Mouse (Mus musculus): ENCODE measurements around the gene Ubap1l.
"Not testable (repeated sequence)": the region's sequence is repeated elsewhere in the genome, so short reads cannot be mapped to it uniquely, and the experiment has no call there.

The Ubap1l gene

GRCm38 (mm10) chr9:65360641-65361448, at the start of gene Ubap1l:
TSS of gene Ubap1l (plus strand) at chr9:65361041.
- DNase-seq (ENCODE audit: extremely low spot score, low spot score): no peak

DNA sequence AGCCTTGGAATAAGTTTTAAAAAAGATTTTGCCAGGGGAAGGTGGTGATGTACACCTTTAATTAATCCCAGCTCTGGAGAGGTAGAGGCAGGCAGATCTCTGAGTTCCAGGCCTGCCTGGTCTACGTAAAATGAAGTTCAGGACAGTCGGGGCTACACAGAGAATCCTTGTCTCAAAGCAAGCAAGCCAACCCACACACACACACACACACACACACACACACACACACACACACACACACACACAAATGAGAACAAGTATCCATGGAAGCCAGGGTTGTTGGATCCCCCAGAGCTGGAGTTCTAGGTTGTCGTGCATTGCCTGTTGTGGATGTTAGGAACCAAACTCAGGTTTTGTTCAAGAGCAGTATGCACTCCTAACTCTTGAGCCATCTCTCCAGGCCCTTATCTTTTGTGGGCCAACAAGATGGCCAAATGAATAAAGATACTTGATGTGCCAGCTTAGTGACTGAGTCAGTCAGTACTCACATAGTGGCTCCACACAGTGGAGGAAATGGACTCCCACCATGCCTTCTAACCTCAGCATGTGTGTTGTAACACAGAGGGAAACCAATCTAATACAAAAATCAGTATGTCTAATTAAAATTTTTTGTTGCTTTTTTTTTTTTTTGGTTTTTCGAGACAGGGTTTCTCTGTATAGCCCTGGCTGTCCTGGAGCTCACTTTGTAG, 48.0 kb upstream of the Ubap1l start:
- peak; percentile 19 for DNase-seq (ENCODE audit: extremely low spot score, low spot score)

GRCm38 (mm10) chr9:65313846-65314245, 47.0 kb upstream of the Ubap1l start:
- DNase-seq (ENCODE audit: extremely low spot score, low spot score): no peak

DNA sequence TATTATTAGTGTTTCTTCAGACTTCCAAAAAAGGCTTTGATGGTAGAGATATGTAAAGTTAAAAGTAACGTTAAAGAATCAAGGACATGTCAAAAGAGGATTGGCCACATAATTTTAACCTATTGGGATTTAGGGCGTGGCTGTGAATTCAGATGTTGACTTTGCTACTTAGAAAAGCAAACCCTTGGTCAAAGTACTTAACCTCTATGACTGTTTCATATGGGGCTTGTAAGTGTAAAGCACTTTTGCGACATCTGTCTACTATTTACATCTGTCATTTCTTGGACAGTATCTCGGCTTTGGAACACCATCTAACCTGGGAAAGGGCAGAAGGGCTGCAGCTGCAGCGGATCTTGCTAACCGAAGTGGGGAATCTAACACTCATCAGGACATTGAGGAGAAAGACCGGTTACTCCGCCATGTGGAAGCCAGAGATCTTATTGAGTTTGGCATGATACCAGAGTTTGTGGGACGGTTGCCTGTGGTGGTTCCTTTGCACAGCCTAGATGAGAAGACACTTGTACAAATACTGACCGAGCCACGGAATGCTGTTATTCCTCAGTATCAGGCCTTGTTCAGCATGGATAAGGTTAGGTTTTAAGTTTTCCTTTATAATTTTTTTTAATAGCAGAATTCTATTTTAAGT, 38.5 kb upstream of the Ubap1l start:
- no peak for DNase-seq (ENCODE audit: extremely low spot score, low spot score)

DNA sequence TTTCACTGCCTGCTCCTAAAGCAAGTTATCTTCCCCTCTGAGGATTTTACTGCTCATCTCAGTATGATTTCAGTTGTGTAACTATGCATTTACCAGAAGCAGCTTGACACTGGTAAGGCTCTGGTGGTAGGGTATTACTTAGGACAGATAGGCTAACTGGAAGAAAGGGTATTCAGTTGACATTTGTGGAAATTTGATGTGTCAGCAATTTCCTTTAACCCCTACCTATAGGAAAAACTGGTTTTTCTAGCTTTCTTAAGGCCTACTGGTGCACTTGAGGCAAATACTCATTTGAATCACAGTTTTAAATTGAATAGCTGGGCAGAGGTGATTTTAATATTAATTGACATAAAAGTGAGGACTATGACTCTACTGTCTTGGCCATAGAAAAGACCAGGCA, 34.9 kb upstream of the Ubap1l start:
- no peak for DNase-seq (ENCODE audit: extremely low spot score, low spot score)

GRCm38 (mm10) chr9:65327371-65327770, 33.5 kb upstream of the Ubap1l start:
- no peak for DNase-seq (ENCODE audit: extremely low spot score, low spot score)

DNA sequence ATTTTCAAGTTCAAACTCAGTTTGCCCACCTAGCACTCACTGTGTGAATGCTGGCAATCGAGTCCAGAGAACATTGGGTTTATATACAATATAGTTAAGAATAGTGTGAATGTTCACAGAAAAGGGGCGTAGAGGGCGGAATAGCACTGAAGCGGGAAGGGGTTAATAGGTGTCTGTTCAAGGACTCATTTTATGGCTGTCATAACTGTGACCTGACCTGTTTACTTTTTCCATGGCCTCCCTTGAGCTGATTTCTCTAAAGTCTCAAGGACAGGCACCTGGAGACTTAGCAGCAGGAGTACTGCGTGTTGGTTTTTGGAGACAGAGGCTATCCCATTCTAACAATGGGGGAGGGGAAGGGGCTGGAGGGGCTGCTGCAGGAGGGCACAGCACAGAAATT, 26.9 kb upstream of the Ubap1l start:
- DNase-seq (ENCODE audit: extremely low spot score, low spot score): no peak

DNA sequence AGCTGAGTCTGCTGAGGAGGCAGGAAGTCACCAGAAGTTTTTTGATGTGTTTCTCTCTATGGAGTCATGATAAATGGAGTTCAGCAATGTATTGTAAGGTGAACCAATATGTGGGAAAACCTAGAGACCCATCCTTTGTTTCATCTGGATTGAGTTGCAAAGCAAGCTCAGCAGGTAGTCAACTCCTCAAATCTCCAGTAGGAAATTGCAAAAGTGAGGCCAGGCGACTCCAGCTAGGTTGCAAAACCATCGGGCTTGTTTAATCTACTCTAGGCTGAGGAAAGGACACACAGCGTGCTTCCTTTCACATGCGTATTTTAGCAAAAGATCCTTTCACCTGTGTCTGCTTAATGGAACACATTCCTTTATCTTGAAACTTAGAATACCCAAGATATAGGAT, 21.7 kb upstream of the Ubap1l start:
- DNase-seq (ENCODE audit: extremely low spot score, low spot score): no peak

DNA sequence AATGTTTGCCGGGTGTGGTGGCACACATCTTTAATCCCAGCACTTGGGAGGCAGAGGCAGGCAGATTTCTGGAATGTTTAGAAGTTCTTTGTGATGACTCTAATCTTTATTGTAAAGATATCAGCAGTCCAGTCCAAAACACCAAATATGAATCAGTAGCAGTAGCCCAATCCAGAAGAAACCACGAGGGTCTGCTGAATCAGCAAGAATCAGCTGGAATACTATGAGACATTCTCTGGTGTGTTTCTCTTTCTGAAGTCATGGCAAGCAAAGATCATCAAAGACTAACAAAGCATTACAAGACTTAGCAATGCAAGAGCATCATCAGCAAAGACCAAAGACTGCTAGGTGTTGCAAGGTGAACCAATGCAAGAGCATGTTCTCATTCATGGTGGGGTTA, 20.4 kb upstream of the Ubap1l start:
- no peak for DNase-seq (ENCODE audit: extremely low spot score, low spot score)

- not testable (repeated sequence) for DNase-seq (ENCODE audit: extremely low spot score, low spot score)
Measured at GRCm38 (mm10) chr9:65345439-65345838, 15.4 kb upstream of the Ubap1l start.

- DNase-seq (ENCODE audit: extremely low spot score, low spot score): peak; percentile 98
Measured at GRCm38 (mm10) chr9:65345854-65346475, 14.9 kb upstream of the Ubap1l start, which contains the start of gene Pdcd7. TSS of gene Pdcd7 (plus strand) at chr9:65346104.

- peak; percentile 75 for DNase-seq (ENCODE audit: extremely low spot score, low spot score)
Measured at GRCm38 (mm10) chr9:65346476-65347111, 14.2 kb upstream of the Ubap1l start.

DNA sequence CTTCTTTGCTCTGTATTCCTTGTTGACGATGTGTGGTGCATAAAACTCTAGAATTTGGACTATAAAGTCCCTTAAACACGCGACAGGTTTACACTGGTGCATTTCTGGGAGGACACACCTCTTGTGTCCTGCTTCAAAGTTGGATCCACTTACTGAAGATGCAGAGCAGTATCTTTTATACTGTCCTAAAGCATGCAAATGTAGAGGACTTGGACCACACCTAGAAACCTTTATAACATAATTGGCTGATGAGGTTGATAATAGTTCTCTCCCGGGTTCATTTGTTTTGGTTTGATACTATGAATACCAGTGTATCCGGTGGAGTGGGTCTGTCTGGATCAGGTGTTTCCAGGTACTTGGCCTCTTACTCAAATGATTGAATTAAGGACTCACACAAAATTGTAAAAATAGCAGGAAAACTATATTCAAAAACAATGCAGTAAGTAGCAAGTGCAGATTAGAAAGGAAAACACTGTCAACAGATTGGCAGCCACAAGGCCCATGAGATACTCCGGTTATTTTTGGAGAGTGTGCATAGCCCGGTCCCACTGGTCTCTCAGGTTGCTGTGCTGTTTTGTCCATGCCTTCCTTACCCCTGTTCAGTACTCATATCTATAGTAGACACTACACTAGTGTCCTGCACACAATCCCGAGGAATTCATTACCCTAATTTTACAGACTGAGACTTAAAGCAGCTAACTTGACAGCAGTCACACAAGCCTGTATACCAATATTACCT, 13.6 kb upstream of the Ubap1l start:
- no peak for DNase-seq (ENCODE audit: extremely low spot score, low spot score)

GRCm38 (mm10) chr9:65353251-65353650, 7.6 kb upstream of the Ubap1l start:
- no peak for DNase-seq (ENCODE audit: extremely low spot score, low spot score)

- no peak for DNase-seq (ENCODE audit: extremely low spot score, low spot score)
Measured at GRCm38 (mm10) chr9:65356561-65356960, 4.3 kb upstream of the Ubap1l start.

DNA sequence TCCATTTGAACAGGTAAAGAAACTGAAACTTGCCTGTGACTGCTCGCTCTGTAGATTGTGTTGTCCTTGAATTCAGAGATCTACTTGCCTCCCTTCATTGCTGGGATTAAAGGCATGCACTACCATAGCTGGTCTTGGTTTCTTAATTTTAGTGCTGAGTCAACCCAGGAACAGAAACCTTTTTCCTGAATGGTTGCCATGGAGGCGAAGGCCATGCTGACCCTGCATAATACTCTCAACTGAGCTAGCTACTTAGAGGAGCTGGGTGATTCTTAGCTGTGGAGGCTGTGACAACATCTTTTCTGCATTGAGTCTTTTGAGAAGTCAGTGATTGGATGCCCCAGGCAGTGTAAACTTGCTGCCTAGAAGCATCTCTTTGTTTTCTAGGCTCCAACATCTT, 3.9 kb upstream of the Ubap1l start:
- DNase-seq (ENCODE audit: extremely low spot score, low spot score): no peak

DNA sequence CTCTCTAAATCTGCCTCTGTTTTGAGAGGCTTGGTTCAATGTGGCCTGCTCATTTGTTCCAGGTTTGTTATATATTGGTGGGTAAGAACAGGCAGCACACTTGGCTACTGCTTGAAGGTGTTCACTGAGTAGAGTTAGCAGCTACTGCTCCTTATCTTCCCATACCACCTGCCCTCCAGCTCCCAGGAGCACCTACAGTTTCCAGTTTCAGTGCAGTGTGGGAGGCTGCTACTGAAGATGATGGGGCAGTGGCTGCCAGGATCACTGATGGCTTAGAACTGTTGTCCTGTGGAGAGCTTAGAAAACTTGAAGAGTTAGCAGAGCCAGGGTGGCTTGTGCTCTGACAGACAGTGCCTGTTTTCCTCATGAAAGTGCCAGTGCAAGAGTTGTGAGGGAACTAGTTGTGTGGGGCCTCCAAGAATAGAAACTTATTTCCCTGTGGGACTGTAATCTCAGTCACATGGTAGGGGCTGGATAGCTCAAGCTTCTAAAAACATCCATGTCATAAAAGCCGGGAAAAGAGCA, 1.8 kb upstream of the Ubap1l start:
- DNase-seq (ENCODE audit: extremely low spot score, low spot score): no peak

- DNase-seq (ENCODE audit: extremely low spot score, low spot score): no peak
Measured at GRCm38 (mm10) chr9:65363684-65364083, 2.8 kb downstream of the Ubap1l start.

- DNase-seq (ENCODE audit: extremely low spot score, low spot score): no peak
Measured at GRCm38 (mm10) chr9:65365721-65366120, 4.9 kb downstream of the Ubap1l start.

DNA sequence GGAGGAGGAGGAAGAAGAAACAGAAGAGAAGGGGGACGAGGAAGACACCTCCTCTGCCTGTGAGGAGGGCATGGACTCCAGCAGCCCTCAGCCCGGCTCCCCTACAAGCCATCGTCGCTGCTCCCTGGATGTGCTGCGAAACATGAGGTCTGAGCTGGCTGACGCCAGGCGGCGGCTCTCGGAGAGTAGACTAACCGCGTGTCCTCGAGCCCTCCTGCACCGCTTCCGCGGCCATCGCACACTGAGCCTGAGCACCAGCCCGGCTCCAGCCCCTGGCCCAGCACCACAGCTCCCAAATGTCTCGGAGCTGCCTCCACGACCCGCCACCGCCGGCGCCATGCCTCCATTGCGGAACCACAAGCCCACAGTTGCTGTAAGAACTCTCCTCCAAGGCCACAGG, 10.9 kb downstream of the Ubap1l start:
- DNase-seq (ENCODE audit: extremely low spot score, low spot score): no peak
